Mouse (Mus musculus) cerebellum, adult 2 months (tissue): ENCODE results near the gene Armh3.

Experiments
- CTCF ChIP-seq: fragments of 200-500 bp; IDR thresholded peaks from 2 replicates; pipeline ENCODE4 v1.5.1; 2011; ENCODE audit warnings: low read depth, mild to moderate bottlenecking, control low read depth, low read length, moderate library complexity, borderline replicate concordance; ENCODE audit not compliant: insufficient read depth
- POLR2A ChIP-seq: fragments of 200-500 bp; IDR thresholded peaks from 2 replicates; pipeline ENCODE4 v1.6.1; 2011; ENCODE audit warnings: low read length, control low read depth, borderline replicate concordance; ENCODE audit not compliant: insufficient read depth

- TF ChIP-seq CTCF (no peak), POLR2A (no peak)
Observed at GRCm38 (mm10) chr19:46029652-46030051, 31.4 kb upstream of the Armh3 start.
